ENCODE assay signal across 8 mouse cellular contexts in the genomic region with DNA sequence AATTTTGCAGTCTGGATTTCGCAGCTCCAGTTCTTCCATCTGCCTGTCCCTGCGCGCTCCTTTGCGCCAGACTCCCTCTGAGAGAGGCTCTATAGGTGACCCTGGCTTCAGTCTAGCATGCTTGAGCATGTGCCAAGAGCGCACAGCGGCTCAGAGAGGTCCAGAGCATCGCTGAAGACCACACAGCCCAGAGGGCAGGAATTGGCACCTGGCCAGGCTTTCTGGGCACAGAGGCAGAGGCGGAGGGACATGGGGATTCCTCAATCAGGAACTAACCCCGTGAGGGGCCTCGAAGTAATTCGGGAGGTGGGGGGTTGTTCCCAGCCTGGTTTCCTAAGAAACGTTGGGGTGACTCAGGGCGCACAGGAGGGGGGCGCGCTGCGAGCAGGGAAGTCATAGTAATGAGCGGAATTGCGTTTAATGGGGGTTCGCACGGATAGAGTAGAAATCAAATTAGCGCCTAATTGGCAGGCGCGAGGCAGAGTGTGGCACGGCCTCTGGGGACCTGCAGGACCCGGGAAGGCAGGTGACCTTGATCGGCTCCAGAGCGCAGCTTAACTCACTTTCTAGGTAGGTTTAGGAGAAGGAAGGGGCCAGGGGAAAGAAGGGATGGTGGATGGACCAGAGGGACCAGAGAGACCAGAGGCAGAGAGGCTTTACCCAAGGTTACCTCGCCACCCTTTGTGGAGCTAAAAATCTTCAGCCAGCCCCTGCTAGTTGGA.
DNase-seq lines count a peak whose midpoint lies in the region; ATAC-seq and TF ChIP-seq lines count a peak whose summit lies in the region.

No protein-coding gene starts in this region.

- H3K4me2 ChIP-seq in heart, embryonic 16.5 days (ENCODE audit: low read depth, low read length): peak overlapping the region; percentile 56
- H3K4me2 ChIP-seq in stomach, embryonic 16.5 days (ENCODE audit: low read depth, low read length): peak overlapping the region; percentile 39

- TF ChIP-seq CTCF in lung, adult 2 months (IDR thresholded peaks at IDR 0.05; ENCODE audit: insufficient read depth, low read length): no peak

- H3K9ac ChIP-seq in heart, embryonic 16.5 days (ENCODE audit: low read length): peak overlapping the region; percentile 33; the same call in 1 of the 2 replicates
- peak overlapping the region; percentile 31; the same call in 1 of the 2 replicates for H3K9ac ChIP-seq in stomach, embryonic 16.5 days (ENCODE audit: low read length)

- no peak overlapping the region for H3K27ac ChIP-seq in heart, embryonic 16.5 days (ENCODE audit: low read length)
- H3K27ac ChIP-seq in stomach, embryonic 16.5 days (ENCODE audit: low read length): no peak overlapping the region

- no peak for ATAC-seq in heart, embryonic 16.5 days (replicated peaks; ENCODE audit: extremely low read depth, insufficient read depth, low FRiP score)
- ATAC-seq in stomach, embryonic 16.5 days (ENCODE audit: insufficient read depth, low FRiP score): no peak; the same call in 1 of the 2 replicates

- TF ChIP-seq POLR2A in lung, adult 2 months (IDR thresholded peaks at IDR 0.05; ENCODE audit: borderline replicate concordance, extremely low read depth, low read depth, low read length): no peak

- no peaks in the 10 kb centered on the region; the same call in 1 of the 2 replicates for H3K9me3 ChIP-seq in heart, embryonic 16.5 days (replicated peaks; ENCODE audit: control insufficient read depth, low read length)
- no peaks in the 10 kb centered on the region for H3K9me3 ChIP-seq in stomach, embryonic 16.5 days (replicated peaks; ENCODE audit: control insufficient read depth, low read length)

- no peaks in the 10 kb centered on the region for H3K36me3 ChIP-seq in heart, embryonic 16.5 days (ENCODE audit: control insufficient read depth, insufficient read depth)
- H3K36me3 ChIP-seq in stomach, embryonic 16.5 days (ENCODE audit: control insufficient read depth, insufficient read depth, low read length): no peaks in the 10 kb centered on the region

- DNase-seq in adrenal gland, postnatal 14 days: peak; percentile 46
- no peak for DNase-seq in adrenal gland, adult 8-10 months
- peak; percentile 14 for DNase-seq in lung, adult 2 months
- DNase-seq in lung, postnatal 25 days (ENCODE audit: low spot score): no peak
- DNase-seq in lung, postnatal 14 days: peak; percentile 27
- no peak for DNase-seq in urinary bladder, postnatal 4 days (ENCODE audit: low spot score in 2 of 2)

- H3K4me3 ChIP-seq in lung, adult 2 months (replicated peaks; ENCODE audit: extremely low read depth, low read depth, low read length): no peak overlapping the region
- peak overlapping the region; percentile 29 for H3K4me3 ChIP-seq in heart, embryonic 16.5 days (ENCODE audit: low read length)
- 0 out of 2 replicates have a peak overlapping the region, but pooled peaks have one; percentile 9 for H3K4me3 ChIP-seq in stomach, embryonic 16.5 days (replicated peaks; ENCODE audit: low read length)

- no peaks in the 10 kb centered on the region for H3K4me1 ChIP-seq in lung, adult 2 months (ENCODE audit: control insufficient read depth, insufficient read depth, low read length)
- H3K4me1 ChIP-seq in heart, embryonic 16.5 days (ENCODE audit: control insufficient read depth, insufficient read depth, low read length): peaks cover 7% of the 10 kb centered on the region
- H3K4me1 ChIP-seq in stomach, embryonic 16.5 days (ENCODE audit: control insufficient read depth, insufficient read depth, low read length): 0 out of 2 replicates have a peak, but pooled peaks cover 6% of the 10 kb centered on the region

- WGBS in lung, adult 2 months: 16% methylated on average over 28 of the region's 28 CpGs
- 9% methylated on average over 28 of the region's 28 CpGs for WGBS in heart, embryonic 16.5 days
- WGBS in stomach, embryonic 16.5 days: 11% methylated on average over 28 of the region's 28 CpGs

- H3K27me3 ChIP-seq in heart, embryonic 16.5 days (ENCODE audit: control insufficient read depth, insufficient read depth, low read length): peaks cover 8% of the 10 kb centered on the region; the same call in 1 of the 2 replicates
- peaks cover 14% of the 10 kb centered on the region for H3K27me3 ChIP-seq in stomach, embryonic 16.5 days (ENCODE audit: control insufficient read depth, insufficient read depth, low read length)

Comparison
In these comparisons a context has a peak if more than half of its experiments do, and no peak if none do; other contexts are left out.
1. DNase-seq: peak in adrenal gland, postnatal 14 days (single experiment), lung, adult 2 months (single experiment) and lung, postnatal 14 days (single experiment); none in adrenal gland, adult 8-10 months (single experiment), lung, postnatal 25 days (single experiment) and urinary bladder, postnatal 4 days (0 of 2).